Mouse (Mus musculus) myocyte (in vitro differentiated cells): Measurements from ENCODE around the gene Flywch2.

Experiments
- MYOD1 ChIP-seq, 3 experiments: IDR thresholded peaks; one replicate each; pipeline ENCODE4 v1.6.1; 2011; ENCODE audit warnings: control low read depth in 2 of 3, low read depth in 2 of 3, mild to moderate bottlenecking in 2 of 3, moderate library complexity in 1 of 3; ENCODE audit not compliant: insufficient read length in 2 of 3, control insufficient read depth in 1 of 3
- POLR2A ChIP-seq: IDR thresholded peaks from one replicate; pipeline ENCODE4 v1.6.1; 2011; ENCODE audit warnings: low read depth, mild to moderate bottlenecking, control low read depth, moderate library complexity; ENCODE audit not compliant: insufficient read length
- POLR2AphosphoS2 ChIP-seq: IDR thresholded peaks from one replicate; pipeline ENCODE4 v1.6.1; 2011; ENCODE audit warnings: low read depth, control low read depth; ENCODE audit not compliant: insufficient read length
- USF1 ChIP-seq: IDR thresholded peaks from one replicate; pipeline ENCODE4 v1.6.1; 2011; ENCODE audit warnings: low read depth, mild to moderate bottlenecking, control low read depth, moderate library complexity

DNA sequence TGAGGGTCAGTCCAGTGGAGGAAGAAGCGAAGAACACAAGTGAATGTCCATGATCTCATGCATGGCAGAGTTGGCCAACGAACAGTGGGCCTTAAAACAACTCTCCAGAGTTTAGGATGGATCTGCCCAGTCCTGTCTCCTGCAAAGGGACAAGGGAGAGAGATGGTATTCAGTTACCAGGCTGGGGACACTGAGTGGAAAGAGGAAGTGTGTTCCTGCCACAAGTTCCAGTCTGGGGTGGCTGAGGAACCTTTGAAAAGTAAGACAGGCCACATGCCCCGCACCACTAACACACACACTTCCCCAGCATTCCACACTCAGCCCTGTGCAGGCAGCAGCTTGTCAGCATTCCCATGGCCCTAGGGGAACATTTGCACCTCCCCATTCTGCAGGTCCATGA is 39.1 kb downstream of the Flywch2 start:
- no peak for TF ChIP-seq POLR2A
- no peak for TF ChIP-seq MYOD1 (IDR thresholded peaks at IDR 0.05; ENCODE audit: control insufficient read depth in 1 of 3, insufficient read length in 2 of 3, low read depth in 2 of 3)
- no peak for TF ChIP-seq USF1
- no peak for TF ChIP-seq POLR2AphosphoS2
